Mouse (Mus musculus): ENCODE measurements around the gene Gm5105.

GRCm38 (mm10) chr3:138068103-138068502, 915 bp upstream of the Gm5105 start:
- TF ChIP-seq POLR2A (IDR thresholded peaks at IDR 0.05; ENCODE audit: control insufficient read depth, extremely low read depth, insufficient read depth, low read length, poor library complexity) (no peak), CTCF (IDR thresholded peaks at IDR 0.05; ENCODE audit: borderline replicate concordance, control insufficient read depth, extremely low read depth, insufficient read depth, low read length, poor library complexity) (no peak)
